Mouse (Mus musculus): ENCODE measurements around the gene Defa33.
"Not testable (repeated sequence)": the region's sequence is repeated elsewhere in the genome, so short reads cannot be mapped to it uniquely, and the experiment has no call there.

Gene Defa33

DNA sequence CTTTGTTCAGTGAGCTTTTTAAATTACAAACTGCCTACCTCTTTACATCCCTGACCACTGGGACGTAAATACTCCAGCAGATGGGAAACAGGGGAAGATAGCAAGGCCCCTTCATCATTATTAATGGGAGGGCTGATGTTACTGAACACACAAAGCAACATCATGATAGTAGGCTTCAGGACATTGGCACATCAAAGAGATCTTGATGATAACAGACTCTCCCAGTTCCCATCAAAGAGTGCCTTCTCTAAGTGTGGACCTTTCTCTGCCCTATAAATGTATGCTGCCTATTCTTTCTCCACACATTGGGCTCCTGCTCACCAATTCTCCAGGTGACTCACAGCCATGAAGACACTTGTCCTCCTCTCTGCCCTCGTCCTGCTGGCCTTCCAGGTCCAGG lies at the start of gene Defa33:
Gene Defa33, plus strand, starts transcription at position 301 of the 400 bp plus-strand sequence.
- in situ Hi-C loops (cut with MboI, MseI) = not testable (repeated sequence)

DNA sequence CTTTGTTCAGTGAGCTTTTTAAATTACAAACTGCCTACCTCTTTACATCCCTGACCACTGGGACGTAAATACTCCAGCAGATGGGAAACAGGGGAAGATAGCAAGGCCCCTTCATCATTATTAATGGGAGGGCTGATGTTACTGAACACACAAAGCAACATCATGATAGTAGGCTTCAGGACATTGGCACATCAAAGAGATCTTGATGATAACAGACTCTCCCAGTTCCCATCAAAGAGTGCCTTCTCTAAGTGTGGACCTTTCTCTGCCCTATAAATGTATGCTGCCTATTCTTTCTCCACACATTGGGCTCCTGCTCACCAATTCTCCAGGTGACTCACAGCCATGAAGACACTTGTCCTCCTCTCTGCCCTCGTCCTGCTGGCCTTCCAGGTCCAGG lies 13.4 kb upstream of the Defa33 start, which contains the start of gene Defa2:
Gene Defa2, plus strand, starts transcription at position 301 of the 400 bp plus-strand sequence.
- in situ Hi-C loops (cut with MboI, MseI) = not testable (repeated sequence)

DNA sequence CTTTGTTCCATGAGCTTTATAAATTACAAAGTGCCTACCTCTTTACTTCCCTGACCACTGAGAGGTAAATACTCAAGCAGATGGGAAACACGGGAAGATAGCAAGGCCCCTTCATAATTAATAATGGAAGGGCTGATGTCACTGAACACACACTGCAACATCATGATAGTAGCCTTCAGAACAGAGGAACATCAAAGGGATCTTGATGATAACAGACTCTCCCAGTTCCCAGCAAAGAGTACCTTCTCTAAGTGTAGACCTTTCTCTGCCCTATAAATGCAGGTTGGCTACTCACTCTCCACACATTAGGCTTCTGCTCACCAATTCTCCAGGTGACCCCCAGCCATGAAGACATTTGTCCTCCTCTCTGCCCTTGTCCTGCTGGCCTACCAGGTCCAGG lies 35.5 kb downstream of the Defa33 start, which contains the start of gene Defa36:
Gene Defa36, plus strand, starts transcription at position 301 of the 400 bp plus-strand sequence.
- in situ Hi-C loops (cut with MboI, MseI) = loop anchor here (10.0 kb wide), 1 partner anchor 582 kb away; no protein-coding TSS in a partner anchor
